Mouse (Mus musculus) heart, embryonic 16.5 days (tissue): ENCODE measurements around the gene Ubr3. TPM values are rescaled to one million over a fixed set of nuclear protein-coding genes. Genes with fewer than 3 reads are reported as not detected.

Source experiments
- ATAC-seq: fragments of 200-750 bp; cut with Nextera tagmentation; replicated peaks from 2 replicates; pipeline ENCODE4 v1.8.0; 2017; ENCODE audit warnings: moderate number of reproducible peaks; ENCODE audit not compliant: insufficient read depth, low FRiP score; ENCODE audit errors: extremely low read depth
- H3K27ac ChIP-seq: fragments of 300-500 bp; sonication (generic); 2 replicates; pipeline ENCODE4 v1.5.1; 2014; ENCODE audit warnings: mild to moderate bottlenecking, low read length, control low read depth, moderate library complexity
- H3K27me3 ChIP-seq: fragments of 300-500 bp; sonication (generic); 2 replicates; pipeline ENCODE4 v1.6.1; 2014; ENCODE audit warnings: low read length, mixed read lengths; ENCODE audit not compliant: control insufficient read depth, insufficient read depth
- H3K36me3 ChIP-seq: fragments of 300-500 bp; sonication (generic); 2 replicates; pipeline ENCODE4 v1.6.1; 2014; ENCODE audit not compliant: control insufficient read depth, insufficient read depth
- H3K4me1 ChIP-seq: fragments of 300-500 bp; sonication (generic); 2 replicates; pipeline ENCODE4 v1.6.1; 2014; ENCODE audit warnings: low read length, mixed read lengths; ENCODE audit not compliant: control insufficient read depth, insufficient read depth
- H3K4me2 ChIP-seq: fragments of 300-500 bp; sonication (generic); 2 replicates; pipeline ENCODE4 v1.6.1; 2014; ENCODE audit warnings: low read depth, mild to moderate bottlenecking, control low read depth, low read length
- H3K4me3 ChIP-seq: fragments of 300-500 bp; sonication (generic); 2 replicates; pipeline ENCODE4 v1.5.1; 2014; ENCODE audit warnings: mild to moderate bottlenecking, control low read depth, low read length
- H3K9ac ChIP-seq: fragments of 300-500 bp; sonication (generic); 2 replicates; pipeline ENCODE4 v1.6.1; 2014; ENCODE audit warnings: low read length, control low read depth
- H3K9me3 ChIP-seq: fragments of 300-500 bp; sonication (generic); replicated peaks from 2 replicates; pipeline ENCODE4 v1.6.1; 2016; ENCODE audit warnings: low read length; ENCODE audit not compliant: control insufficient read depth
- WGBS: fragments of 180-500 bp; shearing (Covaris S2); extraction: QIAGEN DNeasy Blood & Tissue Kit; methylation state at CpG from one replicate; pipeline ENCODE4 v1.1.7; 2014; 5-methylcytosine and 5-hydroxymethylcytosine counted together
- polyA plus RNA-seq: library from polyadenylated mRNA; unstranded; fragments of >200 nt; fragmentation: Nextera tagmentation; extraction: Ambion mirVana; gene quantifications from 2 replicates; pipeline ENCODE4 v1.2.1, GENCODE M21; 2015

Gene Ubr3
- polyA plus RNA-seq, 1 experiment from 2014 or later = 11.1 TPM

DNA sequence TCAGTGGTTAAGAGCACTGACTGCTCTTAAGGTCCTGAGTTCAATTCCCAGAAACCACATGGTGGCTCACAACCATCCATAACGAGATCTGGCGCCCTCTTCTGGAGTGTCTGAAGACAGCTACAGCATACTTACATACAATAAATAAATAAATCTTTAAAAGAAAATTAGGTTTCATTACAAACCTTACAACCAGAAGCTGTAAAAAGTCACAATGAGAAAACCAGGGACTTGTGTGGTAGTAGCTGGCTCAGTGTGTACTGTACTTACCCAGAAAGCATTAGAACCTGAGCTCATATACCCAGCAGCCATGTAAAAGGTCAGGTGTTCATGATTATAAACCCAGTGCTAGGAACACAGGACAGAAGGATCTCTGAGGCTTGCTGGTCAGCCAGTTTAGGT is 13.1 kb upstream of the Ubr3 start:
- Histone ChIP-seq H3K9me3 (no peaks in the 10 kb centered on the region), H3K9ac (no peak overlapping the region), H3K36me3 (no peaks in the 10 kb centered on the region; the same call in 1 of the 2 replicates), H3K4me1 (peaks cover 11% of the 10 kb centered on the region), H3K27ac (no peak overlapping the region), H3K4me3 (no peak overlapping the region), H3K4me2 (peak overlapping the region; percentile 78; the same call in 1 of the 2 replicates), H3K27me3 (no peaks in the 10 kb centered on the region)
- no peak for ATAC-seq
- WGBS = 60% methylated on average over 2 of the region's 2 CpGs

DNA sequence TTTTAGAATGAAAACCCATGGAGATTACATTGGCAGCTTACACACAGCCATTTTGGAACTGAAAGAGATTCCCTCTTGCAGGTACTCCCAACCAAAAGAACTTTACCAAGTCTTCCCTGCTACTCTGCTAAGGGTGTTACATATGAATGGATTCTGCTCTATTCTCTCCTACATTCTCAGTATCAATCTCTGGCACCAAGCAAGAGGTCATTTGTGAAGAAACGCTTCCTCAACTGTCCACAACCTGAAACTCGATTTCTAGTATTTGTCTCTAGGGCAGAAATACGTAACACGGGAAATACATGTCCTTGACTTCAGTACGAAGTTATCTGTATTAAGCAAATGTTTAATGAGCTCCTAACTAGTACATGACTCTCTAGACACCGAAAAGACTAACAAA is 12.5 kb upstream of the Ubr3 start:
- Histone ChIP-seq H3K27ac (no peak overlapping the region), H3K9me3 (no peaks in the 10 kb centered on the region), H3K4me2 (peak overlapping the region; percentile 78), H3K4me1 (peaks cover 11% of the 10 kb centered on the region), H3K27me3 (no peaks in the 10 kb centered on the region), H3K4me3 (peak overlapping the region; percentile 77), H3K36me3 (no peaks in the 10 kb centered on the region; the same call in 1 of the 2 replicates), H3K9ac (peak overlapping the region; percentile 85)
- WGBS = 44% methylated on average over 6 of the region's 6 CpGs
- no peak for ATAC-seq

DNA sequence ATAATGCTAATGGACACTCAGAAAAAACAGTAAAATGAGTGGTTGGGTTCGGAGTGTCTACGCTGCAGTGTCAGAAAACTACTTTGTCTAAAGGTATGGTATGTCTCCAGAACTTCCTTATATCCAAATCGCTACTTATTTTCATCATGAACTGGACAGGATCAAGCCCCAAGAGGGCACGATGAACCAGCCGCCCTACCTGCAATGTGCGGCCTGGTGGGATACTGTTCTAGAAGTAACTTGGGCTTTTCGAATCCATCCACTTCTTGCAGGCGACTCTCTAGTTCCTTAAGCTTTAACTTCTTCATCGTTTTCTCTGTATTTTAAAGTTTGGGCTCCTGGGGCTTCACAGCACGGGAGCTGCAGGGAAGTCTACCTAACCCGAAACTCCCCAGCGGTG is 12.0 kb upstream of the Ubr3 start:
- Histone ChIP-seq H3K9me3 (no peaks in the 10 kb centered on the region), H3K27me3 (no peaks in the 10 kb centered on the region), H3K36me3 (no peaks in the 10 kb centered on the region), H3K9ac (peak overlapping the region; percentile 85), H3K4me2 (peak overlapping the region; percentile 78), H3K4me3 (peak overlapping the region; percentile 77), H3K4me1 (peaks cover 11% of the 10 kb centered on the region), H3K27ac (peak overlapping the region; percentile 74)
- ATAC-seq = no peak
- WGBS = 4% methylated on average over 12 of the region's 12 CpGs

DNA sequence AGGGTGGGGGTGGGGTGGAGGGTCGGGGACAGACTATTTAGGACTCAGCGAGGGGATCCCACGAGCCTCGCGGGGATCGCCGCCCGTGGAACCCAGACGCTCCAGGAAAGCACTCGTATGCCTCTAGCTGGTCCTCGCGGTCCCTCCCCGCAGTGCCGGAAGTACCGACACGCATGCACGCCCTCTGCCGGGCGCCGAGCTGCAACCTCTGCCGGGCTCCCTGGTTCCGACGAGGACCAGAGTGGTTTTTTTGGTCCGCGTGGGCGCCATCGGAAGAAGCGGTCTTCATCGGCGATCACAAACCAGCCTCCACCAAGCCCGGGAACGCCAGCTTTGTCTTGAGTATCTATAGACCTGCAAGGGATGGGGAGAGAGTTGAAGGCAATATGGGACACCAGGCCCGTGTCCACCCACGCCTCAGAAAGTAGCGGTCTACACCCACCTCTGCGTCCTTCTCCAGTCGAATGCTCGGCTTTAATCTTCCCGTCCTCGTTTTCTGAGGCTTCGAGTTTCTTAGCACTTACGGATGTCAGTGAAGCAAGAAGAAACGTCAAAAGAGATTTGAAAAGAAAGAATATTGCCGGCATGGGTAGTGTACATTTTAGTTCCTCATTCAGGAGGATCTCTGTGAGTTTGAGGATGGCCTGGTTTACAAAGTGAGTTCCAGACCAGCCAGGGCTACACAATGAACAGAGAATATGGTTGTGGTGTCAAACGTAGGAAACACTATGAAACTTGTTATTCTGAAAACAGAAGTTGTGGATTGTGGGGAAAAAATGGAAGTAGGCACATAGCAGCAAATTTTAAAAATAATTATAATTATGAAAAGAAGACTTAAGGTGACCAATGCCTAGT is 11.4 kb upstream of the Ubr3 start, which contains the start of gene Mettl5:
Mettl5 (minus strand) TSS at position 165 of the 855 bp plus-strand sequence.
- Histone ChIP-seq H3K27me3 (no peaks in the 10 kb centered on the region), H3K4me3 (peak within 1 kb of the TSS; percentile 77), H3K9me3 (no peaks in the 10 kb centered on the region), H3K4me1 (peaks cover 11% of the 10 kb centered on the region), H3K9ac (peak within 1 kb of the TSS; percentile 85), H3K4me2 (peak within 1 kb of the TSS; percentile 78), H3K27ac (peak within 1 kb of the TSS; percentile 74), H3K36me3 (no peaks in the 10 kb centered on the region)
- ATAC-seq = peak; percentile 96
- 1% methylated on average over 45 of the region's 45 CpGs for WGBS

DNA sequence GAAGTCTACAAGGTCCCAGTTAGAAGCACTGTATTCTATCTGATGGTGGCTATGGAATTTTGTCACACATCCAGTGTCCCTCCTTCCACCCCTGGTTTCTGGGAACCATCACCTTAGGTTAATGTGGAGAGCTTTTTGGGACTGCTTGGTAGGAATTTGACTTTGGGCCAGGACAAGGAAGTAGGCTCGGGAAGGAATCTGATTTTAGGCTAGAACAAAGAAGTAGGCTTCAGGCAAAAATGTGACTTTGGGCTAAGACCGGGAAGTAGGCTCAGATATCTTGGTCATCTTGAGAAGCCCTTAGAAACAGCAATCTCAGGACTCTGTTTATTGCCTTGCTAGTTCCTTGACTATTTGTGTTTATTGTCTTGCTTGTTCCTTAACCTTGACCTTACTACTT is 8.1 kb upstream of the Ubr3 start:
- H3K9me3 ChIP-seq = no peaks in the 10 kb centered on the region
- 76% methylated on average over 2 of the region's 2 CpGs for WGBS
- H3K27ac ChIP-seq = no peak overlapping the region
- peaks cover 11% of the 10 kb centered on the region for H3K4me1 ChIP-seq
- no peak overlapping the region for H3K4me2 ChIP-seq
- ATAC-seq = no peak
- no peaks in the 10 kb centered on the region for H3K36me3 ChIP-seq
- H3K27me3 ChIP-seq = no peaks in the 10 kb centered on the region
- H3K4me3 ChIP-seq = no peak overlapping the region
- H3K9ac ChIP-seq = no peak overlapping the region

DNA sequence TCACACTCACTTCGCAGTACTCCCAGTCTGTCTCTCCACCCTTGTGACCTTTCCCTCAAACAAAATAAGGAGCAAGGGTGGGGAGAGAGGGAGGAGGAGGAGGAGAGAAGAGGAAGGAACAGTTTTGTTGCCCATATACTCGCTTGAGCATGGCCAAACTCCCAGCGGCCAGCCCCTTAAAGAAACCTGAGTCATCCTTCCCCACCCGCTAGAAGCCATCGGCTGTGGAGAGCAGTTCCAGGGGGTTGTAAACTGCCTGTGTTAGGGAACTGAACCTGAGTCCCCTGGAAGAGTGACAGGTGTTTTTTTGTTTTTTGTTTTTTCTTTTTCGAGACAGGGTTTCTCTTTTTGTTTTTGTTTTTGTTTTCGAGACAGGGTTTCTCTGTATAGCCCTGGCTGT is 6.2 kb upstream of the Ubr3 start:
- no peaks in the 10 kb centered on the region for H3K36me3 ChIP-seq
- no peaks in the 10 kb centered on the region for H3K27me3 ChIP-seq
- no peaks in the 10 kb centered on the region for H3K9me3 ChIP-seq
- no peak overlapping the region for H3K9ac ChIP-seq
- H3K4me2 ChIP-seq = no peak overlapping the region
- 0 out of 2 replicates have a peak, but pooled peaks cover 2% of the 10 kb centered on the region for H3K4me1 ChIP-seq
- H3K27ac ChIP-seq = no peak overlapping the region
- ATAC-seq = no peak
- WGBS = 58% methylated on average over 7 of the region's 7 CpGs
- no peak overlapping the region for H3K4me3 ChIP-seq

DNA sequence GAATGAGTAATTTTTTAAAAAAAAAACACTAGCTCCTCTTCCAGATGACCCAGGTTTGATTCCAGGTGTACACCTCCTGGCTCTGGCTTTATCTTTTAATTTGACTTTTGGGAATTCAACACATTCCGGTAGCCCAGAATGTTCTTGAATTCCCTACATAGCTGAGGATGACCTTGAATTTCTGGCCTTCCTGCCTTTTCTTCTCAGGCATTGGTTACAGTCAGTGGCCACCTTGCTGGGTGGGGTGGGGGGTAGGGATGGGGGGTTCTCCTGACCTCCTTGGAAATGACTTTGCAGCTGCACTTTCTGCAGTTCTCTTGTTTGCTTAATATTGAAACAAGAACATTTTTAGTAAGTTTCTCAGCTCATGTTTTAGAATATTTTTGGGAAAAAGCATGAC is 3.9 kb upstream of the Ubr3 start:
- no peak for ATAC-seq
- H3K4me3 ChIP-seq = no peak overlapping the region
- no peak overlapping the region for H3K27ac ChIP-seq
- H3K9ac ChIP-seq = no peak overlapping the region
- no peak overlapping the region for H3K4me2 ChIP-seq
- no peaks in the 10 kb centered on the region for H3K36me3 ChIP-seq
- no peaks in the 10 kb centered on the region for H3K27me3 ChIP-seq
- H3K4me1 ChIP-seq = no peaks in the 10 kb centered on the region
- no peaks in the 10 kb centered on the region for H3K9me3 ChIP-seq
- 28% methylated on average over 1 of the region's 1 CpGs for WGBS

DNA sequence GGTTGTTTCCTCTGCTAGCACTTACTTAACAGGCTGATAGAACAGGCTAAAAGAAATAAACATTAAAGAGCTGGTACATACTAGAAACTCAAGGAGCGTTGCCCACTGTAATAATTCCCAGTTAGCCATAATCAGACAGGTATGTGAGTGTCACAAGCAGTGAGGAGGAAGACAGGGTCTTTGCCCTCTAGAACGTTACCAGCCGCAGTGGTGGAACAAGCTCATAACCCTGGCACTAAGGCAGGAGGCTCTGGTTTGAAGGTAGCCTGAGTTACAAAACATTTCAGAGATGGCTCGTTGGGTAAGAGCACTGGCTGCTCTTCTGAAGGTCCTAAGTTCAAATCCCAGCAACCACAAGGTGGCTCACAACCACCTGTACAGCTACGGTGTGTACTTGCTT is 3.2 kb upstream of the Ubr3 start:
- H3K27ac ChIP-seq = no peak overlapping the region

DNA sequence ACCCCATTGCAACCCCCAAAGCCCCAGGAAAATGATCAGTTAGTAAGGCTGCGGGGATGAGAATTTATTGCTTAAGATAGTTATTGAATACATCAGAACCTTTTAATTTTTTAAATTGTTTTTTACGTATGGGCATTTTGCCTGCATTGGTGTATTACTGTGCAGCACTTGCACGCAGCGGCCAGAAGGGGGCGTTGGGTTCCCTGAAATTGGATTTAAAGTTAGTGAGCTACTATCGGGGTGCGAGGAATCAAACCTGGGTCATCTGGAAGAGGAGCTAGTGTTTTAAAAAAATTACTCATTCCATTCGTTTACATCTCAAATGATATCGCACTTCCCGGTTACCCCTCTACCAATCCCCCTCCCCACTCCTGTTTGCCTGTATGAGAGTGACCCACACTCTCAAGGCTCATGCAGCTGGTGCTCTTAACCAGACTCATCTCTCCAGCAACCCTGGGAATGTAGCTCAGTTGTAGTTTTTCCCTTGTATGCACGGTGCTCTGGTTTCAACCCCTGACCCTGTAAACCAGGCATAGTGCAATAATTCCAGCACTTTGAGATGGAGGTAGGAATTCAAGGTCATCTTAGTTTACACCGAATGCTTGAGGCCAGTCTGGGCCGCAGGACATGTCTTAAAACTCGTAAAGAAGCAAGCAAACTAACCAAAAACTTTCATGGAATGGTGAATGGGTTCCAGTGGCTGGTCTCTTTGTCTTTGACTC is 1.4 kb upstream of the Ubr3 start:
- Histone ChIP-seq H3K36me3 (no peaks in the 10 kb centered on the region), H3K27me3 (no peaks in the 10 kb centered on the region), H3K4me3 (no peak overlapping the region), H3K4me2 (no peak overlapping the region), H3K9me3 (no peaks in the 10 kb centered on the region), H3K27ac (no peak overlapping the region), H3K9ac (no peak overlapping the region), H3K4me1 (peaks cover 6% of the 10 kb centered on the region)
- no peak for ATAC-seq
- 64% methylated on average over 14 of the region's 14 CpGs for WGBS

More for the DNA sequence above, 3.2 kb upstream of the Ubr3 start:
- Histone ChIP-seq H3K36me3 (no peaks in the 10 kb centered on the region), H3K27me3 (no peaks in the 10 kb centered on the region), H3K4me3 (no peak overlapping the region), H3K4me2 (no peak overlapping the region), H3K4me1 (peaks cover 5% of the 10 kb centered on the region), H3K9ac (no peak overlapping the region), H3K9me3 (no peaks in the 10 kb centered on the region)
- ATAC-seq = no peak
- WGBS = 74% methylated on average over 5 of the region's 5 CpGs
